Mouse (Mus musculus): ENCODE measurements around the gene Sdk1. TPM values are rescaled to one million over a fixed set of nuclear protein-coding genes. Genes with fewer than 3 reads are reported as not detected.

Sdk1 gene
- total and polyA plus RNA-seq, 3 experiments: 0.04 to 0.87 TPM; not detected in 1

DNA sequence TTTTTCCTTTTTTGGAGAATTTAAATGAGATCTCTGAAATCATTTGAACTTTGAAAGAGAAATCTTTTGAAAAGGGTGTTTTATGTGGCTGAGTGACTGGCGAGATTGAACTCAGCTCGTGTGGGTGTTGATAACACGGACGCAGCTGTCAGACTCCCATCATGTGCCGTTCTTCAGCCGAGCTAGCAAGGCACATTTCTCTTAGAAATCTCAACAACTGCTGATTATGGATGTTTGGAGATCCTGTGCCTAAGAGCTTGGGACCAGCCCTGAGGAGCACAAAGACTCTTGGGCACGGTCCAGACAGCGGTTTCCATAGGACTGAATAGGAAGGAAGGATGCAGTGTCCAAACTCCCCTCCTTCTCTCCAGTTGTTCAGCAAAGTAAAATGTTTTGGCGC, 648.5 kb downstream of the Sdk1 start:
- Histone ChIP-seq H3K4me2 (ENCODE audit: insufficient read depth, low read depth, poor library complexity, severe bottlenecking) (no peak overlapping the region), H3K4me3 (replicated peaks in 1 of 3; ENCODE audit: low read depth in 2 of 3, low read length in 2 of 3, poor library complexity in 1 of 3) (no peak overlapping the region), H3K4me1 (ENCODE audit: control insufficient read depth in 1 of 2, insufficient read depth in 2 of 2) (no peaks in the 10 kb centered on the region), H3K27me3 (replicated peaks) (peaks cover 5% of the 10 kb centered on the region), H3K36me3 (replicated peaks in 1 of 2; ENCODE audit: control insufficient read depth in 1 of 2, insufficient read depth in 1 of 2, low read length in 1 of 2) (no peaks in the 10 kb centered on the region), H3K79me2 (replicated peaks; ENCODE audit: control insufficient read depth, extremely low read depth, insufficient read depth, poor library complexity, severe bottlenecking) (no peaks in the 10 kb centered on the region), H3K27ac (ENCODE audit: insufficient read depth, low read depth) (no peak overlapping the region), H3K9me3 (replicated peaks; ENCODE audit: low read length) (no peaks in the 10 kb centered on the region), H3K9ac (ENCODE audit: insufficient read depth, low read depth) (no peak overlapping the region)
- in situ Hi-C loops (cut with MboI; ENCODE audit: low pct_ligation_motif_present, low pct_unique_long_range_greater_than_20kb, low sequenced_read_pairs): no loop called here
- dilution Hi-C loops (cut with MboI; ENCODE audit: extremely low pct_ligation_motif_present, extremely low pct_unique_long_range_greater_than_20kb, low sequenced_read_pairs): no loop called here
- TF ChIP-seq MXI1 (IDR thresholded peaks at IDR 0.05; ENCODE audit: low read depth, low read length) (no peak), PAX5 (IDR thresholded peaks at IDR 0.05; ENCODE audit: low read length) (no peak), ZNF384 (IDR thresholded peaks at IDR 0.05; ENCODE audit: low read depth, low read length) (no peak), ZC3H11A (IDR thresholded peaks at IDR 0.05; ENCODE audit: low read depth, low read length) (no peak), GABPA (IDR thresholded peaks at IDR 0.05; ENCODE audit: insufficient replicate concordance, low read depth, low read length) (no peak), NELFE (IDR thresholded peaks at IDR 0.05; ENCODE audit: low read depth, low read length) (no peak), MEF2A (IDR thresholded peaks at IDR 0.05; ENCODE audit: borderline replicate concordance, low read depth, low read length) (no peak), MAZ (IDR thresholded peaks at IDR 0.05; ENCODE audit: low read depth, low read length) (no peak), RCOR1 (conservative IDR thresholded peaks at IDR 0.05; ENCODE audit: low read depth, low read length) (no peak), TBP (conservative IDR thresholded peaks at IDR 0.05; ENCODE audit: low read depth, low read length) (no peak), USF2 (conservative IDR thresholded peaks at IDR 0.05; ENCODE audit: low read depth, low read length) (no peak), RAD21 (IDR thresholded peaks at IDR 0.05; ENCODE audit: low read depth, low read length) (no peak), NRF1 (IDR thresholded peaks at IDR 0.05; ENCODE audit: low read depth, low read length) (no peak), TCF12 (IDR thresholded peaks at IDR 0.05; ENCODE audit: low read depth, low read length) (no peak), UBTF (IDR thresholded peaks at IDR 0.05; ENCODE audit: low read depth, low read length) (no peak), CTCF (conservative IDR thresholded peaks at IDR 0.05 in 1 of 2, IDR thresholded peaks at IDR 0.05 in 1 of 2; ENCODE audit: low read depth in 2 of 2, low read length in 2 of 2) (no peak), JUN (IDR thresholded peaks at IDR 0.05; ENCODE audit: insufficient read depth, low read depth, low read length) (no peak)
- no peak for DNase-seq (ENCODE audit: extremely low read depth)

DNA sequence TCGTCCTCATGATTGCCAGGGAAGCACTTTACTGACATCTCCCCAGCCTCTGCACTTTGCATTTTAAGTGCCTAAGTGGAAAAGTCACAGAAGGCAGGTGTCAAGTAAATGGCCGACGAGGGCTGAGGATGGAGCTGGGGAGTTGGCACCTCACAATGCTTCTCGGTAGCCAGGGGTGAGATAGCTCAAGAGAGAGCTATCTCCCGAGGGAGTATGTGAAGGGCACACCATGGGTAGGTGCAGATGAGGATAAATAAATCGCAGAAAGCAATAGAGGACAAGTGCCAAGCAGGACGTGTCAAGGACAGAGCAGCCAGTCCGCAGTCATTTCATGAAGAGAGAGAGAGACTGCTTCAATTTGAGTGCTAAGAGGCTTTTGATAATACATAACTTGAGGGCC, 655.1 kb downstream of the Sdk1 start:
- Histone ChIP-seq H3K4me2 (ENCODE audit: insufficient read depth, low read depth, poor library complexity, severe bottlenecking) (no peak overlapping the region), H3K4me3 (replicated peaks in 1 of 3; ENCODE audit: low read depth in 2 of 3, low read length in 2 of 3, poor library complexity in 1 of 3) (no peak overlapping the region), H3K27me3 (replicated peaks) (peaks cover 15% of the 10 kb centered on the region), H3K9ac (ENCODE audit: insufficient read depth, low read depth) (no peak overlapping the region), H3K79me2 (replicated peaks; ENCODE audit: control insufficient read depth, extremely low read depth, insufficient read depth, poor library complexity, severe bottlenecking) (no peaks in the 10 kb centered on the region), H3K9me3 (replicated peaks; ENCODE audit: low read length) (peaks cover 5% of the 10 kb centered on the region), H3K36me3 (replicated peaks in 1 of 2; ENCODE audit: control insufficient read depth in 1 of 2, insufficient read depth in 1 of 2, low read length in 1 of 2) (no peaks in the 10 kb centered on the region), H3K27ac (ENCODE audit: insufficient read depth, low read depth) (no peak overlapping the region), H3K4me1 (ENCODE audit: control insufficient read depth in 1 of 2, insufficient read depth in 2 of 2) (no peaks in the 10 kb centered on the region)
- TF ChIP-seq MAFK (IDR thresholded peaks at IDR 0.05; ENCODE audit: insufficient replicate concordance, low read length) (no peak), HCFC1 (IDR thresholded peaks at IDR 0.05; ENCODE audit: low read depth, low read length) (no peak), CTCF (conservative IDR thresholded peaks at IDR 0.05 in 1 of 2, IDR thresholded peaks at IDR 0.05 in 1 of 2; ENCODE audit: low read depth in 2 of 2, low read length in 2 of 2) (no peak), RCOR1 (conservative IDR thresholded peaks at IDR 0.05; ENCODE audit: low read depth, low read length) (no peak), MAX (IDR thresholded peaks at IDR 0.05; ENCODE audit: low read length) (no peak), SMC3 (IDR thresholded peaks at IDR 0.05; ENCODE audit: low read depth, low read length) (no peak), CHD2 (IDR thresholded peaks at IDR 0.05; ENCODE audit: low read length) (no peak), TCF12 (IDR thresholded peaks at IDR 0.05; ENCODE audit: low read depth, low read length) (no peak), MEF2A (IDR thresholded peaks at IDR 0.05; ENCODE audit: borderline replicate concordance, low read depth, low read length) (no peak), NELFE (IDR thresholded peaks at IDR 0.05; ENCODE audit: low read depth, low read length) (no peak), UBTF (IDR thresholded peaks at IDR 0.05; ENCODE audit: low read depth, low read length) (no peak), KAT2A (IDR thresholded peaks at IDR 0.05; ENCODE audit: insufficient replicate concordance, low read length) (no peak), E2F4 (IDR thresholded peaks at IDR 0.05; ENCODE audit: insufficient replicate concordance, low read depth, low read length) (no peak), ZMIZ1 (IDR thresholded peaks at IDR 0.05; ENCODE audit: low read depth, low read length) (no peak), CHD1 (IDR thresholded peaks at IDR 0.05; ENCODE audit: low read depth, low read length) (no peak)
- no peak for DNase-seq (ENCODE audit: extremely low read depth)
- in situ Hi-C loops (cut with MboI; ENCODE audit: low pct_ligation_motif_present, low pct_unique_long_range_greater_than_20kb, low sequenced_read_pairs): no loop called here
- dilution Hi-C loops (cut with MboI; ENCODE audit: extremely low pct_ligation_motif_present, extremely low pct_unique_long_range_greater_than_20kb, low sequenced_read_pairs): no loop called here

Data from CH12.LX (cell line).